Mouse (Mus musculus): ENCODE data around the gene Rcan2.

DNA sequence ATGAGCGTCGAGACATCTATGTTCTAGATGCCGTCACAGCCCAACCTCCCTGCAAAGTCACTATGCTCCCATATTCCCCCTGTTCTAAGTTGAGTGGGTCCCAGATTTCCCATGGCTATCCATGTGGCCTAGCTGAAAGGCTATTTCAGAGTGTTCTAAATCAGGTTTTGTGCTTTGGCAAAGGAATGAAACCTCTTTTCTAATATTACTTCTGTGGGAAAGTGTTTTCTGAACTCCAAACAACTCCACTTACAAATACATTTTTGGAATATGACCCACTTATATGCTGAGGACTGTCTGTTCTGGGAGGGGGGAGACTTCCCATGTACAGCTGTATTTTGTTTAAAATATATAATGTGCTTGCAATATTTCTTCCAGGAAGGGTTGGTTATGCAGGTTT is 9.4 kb upstream of the Rcan2 start:
- TF ChIP-seq GATA1 (IDR thresholded peaks at IDR 0.05; ENCODE audit: low read length) (no peak), TAL1 (IDR thresholded peaks at IDR 0.05; ENCODE audit: low read length) (no peak)
